Mouse (Mus musculus) megakaryocyte, adult 5-6 weeks (primary cell): Measurements from ENCODE around the gene Zc4h2. TPM values are rescaled to one million over a fixed set of nuclear protein-coding genes. Genes with fewer than 3 reads are reported as not detected.

Source experiments
- ATAC-seq: 2 replicates; pipeline ENCODE4 v1.8.0; 2016; ENCODE audit warnings: mild to moderate bottlenecking, inconsistent platforms; ENCODE audit not compliant: poor library complexity, severe bottlenecking
- total RNA-seq, 2 experiments: library from RNA; stranded (forward) in 1 of 2; stranded (reverse) in 1 of 2; fragments of 153-499, 151-499 nt in 1 of 2; fragments of 221-1000, 200-1000 nt in 1 of 2; gene quantifications; 2 replicates each; pipeline versions ENCODE4 v1.2.3 to v1.2.4; 2015 to 2017

Zc4h2 gene
- 2.7 and 3.5 TPM in 2 replicates for total RNA-seq (2015)
- total RNA-seq (2017) = 1.2 and 2.5 TPM in 2 replicates

- peak; percentile 100 for ATAC-seq
Observed at GRCm38 (mm10) chrX:95657804-95658599, at the start of gene Zc4h2. Zc4h2 (minus strand) TSS chrX:95658509.

- ATAC-seq = no peak
Observed at GRCm38 (mm10) chrX:95687119-95687518, 28.8 kb upstream of the Zc4h2 start.

GRCm38 (mm10) chrX:95682206-95682605, 23.9 kb upstream of the Zc4h2 start:
- no peak for ATAC-seq

DNA sequence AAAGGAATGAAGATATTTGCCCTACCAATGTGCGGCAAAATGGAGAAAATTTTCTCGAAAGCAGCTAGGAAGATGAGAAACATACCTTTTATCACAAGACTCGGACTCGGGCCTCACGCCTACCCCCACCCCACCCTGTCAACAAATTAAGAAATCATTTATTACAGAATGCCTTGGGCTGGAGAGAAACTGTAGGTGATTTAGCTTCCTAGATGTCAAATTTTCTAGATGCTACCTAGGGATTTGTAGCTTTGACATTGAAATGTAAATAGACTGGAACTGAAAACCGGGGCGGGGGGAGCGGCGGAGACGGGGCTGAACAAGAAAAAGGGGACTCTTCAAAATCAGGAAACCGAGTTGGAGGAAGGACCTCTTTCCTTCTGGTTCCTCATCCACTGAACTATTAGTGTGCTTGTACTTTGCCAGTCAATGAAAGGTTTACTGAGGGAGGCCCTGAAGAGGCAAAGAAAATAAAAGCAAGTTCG, 333 bp upstream of the Zc4h2 start:
- ATAC-seq = peak; percentile 53

DNA sequence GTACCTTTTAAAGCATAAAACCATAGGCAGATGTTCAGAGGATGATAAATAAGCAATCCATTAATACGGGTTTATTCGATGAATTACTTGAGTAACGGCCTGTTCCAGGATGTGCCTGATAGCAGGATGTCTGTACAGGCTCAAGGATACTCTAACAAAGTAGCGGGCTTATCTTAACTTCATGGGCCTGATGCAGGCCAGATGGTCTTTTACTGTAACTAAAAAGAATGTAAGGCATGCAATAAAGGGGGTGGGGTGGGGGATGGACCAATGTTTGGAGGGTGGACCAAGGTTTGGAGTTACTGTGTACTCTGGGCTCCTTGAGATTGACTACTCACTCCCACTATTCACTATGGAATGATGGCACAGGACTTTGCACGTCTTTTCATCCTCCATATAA, 57.7 kb downstream of the Zc4h2 start:
- no peak for ATAC-seq

Other genes starting within 250 kb of the Zc4h2 start
- gene Amer1, start 213.6 kb downstream of the Zc4h2 start, total RNA-seq (2015) = 2.4 and 2.9 TPM in 2 replicates
- gene Amer1, start 213.6 kb downstream of the Zc4h2 start, total RNA-seq (2017) = 3.2 and 3.4 TPM in 2 replicates
- not detected in 2 replicates for gene Asb12, start 100.5 kb downstream of the Zc4h2 start, total RNA-seq (2015)
- gene Asb12, start 100.5 kb downstream of the Zc4h2 start, total RNA-seq (2017) = not detected in 2 replicates
- gene Pfn5, start 100.4 kb downstream of the Zc4h2 start, total RNA-seq (2015) = not detected in 2 replicates
- gene Pfn5, start 100.4 kb downstream of the Zc4h2 start, total RNA-seq (2017) = not detected in 2 replicates
- gene Zc3h12b, start 53.2 kb upstream of the Zc4h2 start, total RNA-seq (2015) = 0.09 TPM in 1 of 2 replicates, not detected in the other
- 0.26 TPM in 1 of 2 replicates, not detected in the other for gene Zc3h12b, start 53.2 kb upstream of the Zc4h2 start, total RNA-seq (2017)